Mouse (Mus musculus) liver, embryonic 11.5 days (tissue): ENCODE data around the gene Arv1. TPM values are rescaled to one million over a fixed set of nuclear protein-coding genes. Genes with fewer than 3 reads are reported as not detected.

Experiments
- ATAC-seq: fragments of 200-750 bp; cut with Nextera tagmentation; replicated peaks from 2 replicates; pipeline ENCODE4 v1.8.0; 2017; ENCODE audit warnings: moderate number of reproducible peaks, mild to moderate bottlenecking, moderate TSS enrichment, moderate library complexity; ENCODE audit not compliant: low FRiP score
- DNase-seq: peaks from one replicate; pipeline ENCODE4 v3.0.0-alpha.2; 2017; ENCODE audit warnings: low spot score
- H3K27ac ChIP-seq: fragments of 300-500 bp; sonication (generic); 2 replicates; pipeline ENCODE4 v1.5.1; 2014; ENCODE audit warnings: mild to moderate bottlenecking, low read depth, low read length, control low read depth
- H3K27me3 ChIP-seq: fragments of 300-500 bp; sonication (generic); replicated peaks from 2 replicates; pipeline ENCODE4 v1.6.1; 2014; ENCODE audit warnings: low read length, mixed read lengths; ENCODE audit not compliant: control insufficient read depth, insufficient read depth
- H3K36me3 ChIP-seq: fragments of 300-500 bp; sonication (generic); 2 replicates; pipeline ENCODE4 v1.6.1; 2014; ENCODE audit warnings: mild to moderate bottlenecking, low read length, moderate library complexity, mixed read lengths; ENCODE audit not compliant: control insufficient read depth, insufficient read depth
- H3K4me1 ChIP-seq: fragments of 300-500 bp; sonication (generic); replicated peaks from 2 replicates; pipeline ENCODE4 v1.6.1; 2014; ENCODE audit warnings: low read length, mixed read lengths; ENCODE audit not compliant: control insufficient read depth, insufficient read depth
- H3K4me2 ChIP-seq: fragments of 300-500 bp; sonication (generic); 2 replicates; pipeline ENCODE4 v1.6.1; 2014; ENCODE audit warnings: mild to moderate bottlenecking, control low read depth, moderate library complexity
- H3K4me3 ChIP-seq: fragments of 300-500 bp; sonication (generic); 2 replicates; pipeline ENCODE4 v1.5.1; 2014; ENCODE audit warnings: low read depth, low read length, control low read depth
- H3K9ac ChIP-seq: fragments of 300-500 bp; sonication (generic); 2 replicates; pipeline ENCODE4 v1.6.1; 2014; ENCODE audit warnings: low read depth, low read length, control low read depth
- H3K9me3 ChIP-seq: fragments of 300-500 bp; sonication (generic); 2 replicates; pipeline ENCODE4 v1.6.1; 2016; ENCODE audit warnings: low read length, inconsistent platforms, mixed read lengths; ENCODE audit not compliant: control insufficient read depth
- WGBS: fragments of 180-500 bp; shearing (Covaris S2); extraction: QIAGEN DNeasy Blood & Tissue Kit; methylation state at CpG from one replicate; pipeline ENCODE4 v1.1.7; 2014; 5-methylcytosine and 5-hydroxymethylcytosine counted together
- polyA plus RNA-seq: library from polyadenylated mRNA; unstranded; fragments of >200 nt; fragmentation: Nextera tagmentation; extraction: Ambion mirVana; gene quantifications from 2 replicates; pipeline ENCODE4 v1.2.1, GENCODE M21; 2014

Arv1 gene
- polyA plus RNA-seq, 1 experiment from 2014 or later, result 23.3 TPM

GRCm38 (mm10) chr8:124739268-124739667, 17.3 kb downstream of the Arv1 start:
- 76% methylated on average over 1 of the region's 1 CpGs for WGBS
- H3K4me1 ChIP-seq, result no peaks in the 10 kb centered on the region
- no peaks in the 10 kb centered on the region for H3K9me3 ChIP-seq
- DNase-seq (no peak), ATAC-seq (no peak)
- no peaks in the 10 kb centered on the region for H3K27me3 ChIP-seq
- H3K4me2 ChIP-seq, result no peak overlapping the region
- peaks cover 11% of the 10 kb centered on the region for H3K36me3 ChIP-seq
- no peak overlapping the region for H3K4me3 ChIP-seq
- no peak overlapping the region for H3K9ac ChIP-seq
- H3K27ac ChIP-seq, result no peak overlapping the region

GRCm38 (mm10) chr8:124746661-124747060, 24.7 kb downstream of the Arv1 start:
- Histone ChIP-seq H3K36me3 (no peaks in the 10 kb centered on the region), H3K4me1 (peaks cover 4% of the 10 kb centered on the region), H3K27ac (no peak overlapping the region), H3K9ac (no peak overlapping the region), H3K4me3 (no peak overlapping the region), H3K27me3 (peaks cover 24% of the 10 kb centered on the region), H3K9me3 (no peaks in the 10 kb centered on the region), H3K4me2 (no peak overlapping the region)
- 63% methylated on average over 13 of the region's 13 CpGs for WGBS
- ATAC-seq (no peak; the same call in 1 of the 2 replicates), DNase-seq (no peak)

- Histone ChIP-seq H3K36me3 (no peaks in the 10 kb centered on the region), H3K9ac (peak overlapping the region; percentile 40), H3K27me3 (peaks cover 52% of the 10 kb centered on the region), H3K9me3 (no peaks in the 10 kb centered on the region), H3K4me1 (peaks cover 13% of the 10 kb centered on the region), H3K4me2 (peak overlapping the region; percentile 79), H3K27ac (no peak overlapping the region), H3K4me3 (peak overlapping the region; percentile 66)
- DNase-seq (peak; percentile 44), ATAC-seq (no peak)
- WGBS, result under 1% methylated on average over 31 of the region's 31 CpGs
These were observed 29.3 kb downstream of the Arv1 start for GRCm38 (mm10) chr8:124751191-124751590.

- DNase-seq, result peak; percentile 78
- Histone ChIP-seq H3K27me3 (peaks cover 52% of the 10 kb centered on the region), H3K9ac (peak within 1 kb of the TSS; percentile 40), H3K4me1 (peaks cover 10% of the 10 kb centered on the region), H3K4me2 (peak within 1 kb of the TSS; percentile 79), H3K9me3 (no peaks in the 10 kb centered on the region), H3K27ac (no peak within 1 kb of the TSS), H3K4me3 (peak within 1 kb of the TSS; percentile 66), H3K36me3 (no peaks in the 10 kb centered on the region)
- 1% methylated on average over 41 of the region's 41 CpGs for WGBS
- ATAC-seq, result peak; percentile 83
These were observed 29.8 kb downstream of the Arv1 start, which contains the start of gene Fam89a for GRCm38 (mm10) chr8:124751709-124752173. TSS of gene Fam89a (minus strand) at chr8:124751832.

- H3K4me3 ChIP-seq, result no peak overlapping the region
- WGBS, result 37% methylated on average over 21 of the region's 21 CpGs
- no peaks in the 10 kb centered on the region for H3K9me3 ChIP-seq
- peak overlapping the region; percentile 79 for H3K4me2 ChIP-seq
- ATAC-seq (0 out of 2 replicates have a peak, but pooled peaks have one; percentile 1), DNase-seq (no peak)
- H3K27ac ChIP-seq, result no peak overlapping the region
- peaks cover 52% of the 10 kb centered on the region for H3K27me3 ChIP-seq
- no peak overlapping the region for H3K9ac ChIP-seq
- H3K4me1 ChIP-seq, result peaks cover 10% of the 10 kb centered on the region
- H3K36me3 ChIP-seq, result no peaks in the 10 kb centered on the region
These were observed 30.5 kb downstream of the Arv1 start for GRCm38 (mm10) chr8:124752325-124752862.

GRCm38 (mm10) chr8:124754101-124754791, 32.3 kb downstream of the Arv1 start:
- Histone ChIP-seq H3K27me3 (peaks cover 52% of the 10 kb centered on the region), H3K9ac (no peak overlapping the region), H3K4me1 (peaks cover 10% of the 10 kb centered on the region), H3K4me2 (peak overlapping the region; percentile 26), H3K27ac (peak overlapping the region; percentile 55; the same call in 1 of the 2 replicates), H3K9me3 (no peaks in the 10 kb centered on the region), H3K4me3 (no peak overlapping the region), H3K36me3 (no peaks in the 10 kb centered on the region)
- WGBS, result 21% methylated on average over 11 of the region's 11 CpGs
- DNase-seq (no peak), ATAC-seq (no peak)

GRCm38 (mm10) chr8:124754792-124755190, 32.9 kb downstream of the Arv1 start:
- no peaks in the 10 kb centered on the region for H3K36me3 ChIP-seq
- H3K9ac ChIP-seq, result no peak overlapping the region
- H3K4me3 ChIP-seq, result no peak overlapping the region
- peaks cover 10% of the 10 kb centered on the region for H3K4me1 ChIP-seq
- no peaks in the 10 kb centered on the region for H3K9me3 ChIP-seq
- WGBS, result 50% methylated on average over 4 of the region's 4 CpGs
- no peak for DNase-seq
- H3K27ac ChIP-seq, result peak overlapping the region; percentile 55; the same call in 1 of the 2 replicates
- no peak for ATAC-seq
- H3K4me2 ChIP-seq, result no peak overlapping the region; the same call in 1 of the 2 replicates
- peaks cover 46% of the 10 kb centered on the region for H3K27me3 ChIP-seq

- ATAC-seq (no peak), DNase-seq (no peak)
- H3K4me3 ChIP-seq, result no peak overlapping the region
- no peak overlapping the region for H3K27ac ChIP-seq
- peaks cover 10% of the 10 kb centered on the region for H3K4me1 ChIP-seq
- H3K36me3 ChIP-seq, result no peaks in the 10 kb centered on the region
- H3K4me2 ChIP-seq, result no peak overlapping the region
- 70% methylated on average over 8 of the region's 8 CpGs for WGBS
- H3K9ac ChIP-seq, result no peak overlapping the region
- peaks cover 40% of the 10 kb centered on the region for H3K27me3 ChIP-seq
- no peaks in the 10 kb centered on the region for H3K9me3 ChIP-seq
These were observed 33.5 kb downstream of the Arv1 start for GRCm38 (mm10) chr8:124755481-124755880.
